Mouse (Mus musculus): ENCODE data around the gene Tiam2. TPM values are rescaled to one million over a fixed set of nuclear protein-coding genes. Genes with fewer than 3 reads are reported as not detected.
"Not testable (repeated sequence)": the region's sequence is repeated elsewhere in the genome, so short reads cannot be mapped to it uniquely, and the experiment has no call there.

Tiam2 gene
- polyA plus RNA-seq, 1 experiment, result 0.58 TPM

DNA sequence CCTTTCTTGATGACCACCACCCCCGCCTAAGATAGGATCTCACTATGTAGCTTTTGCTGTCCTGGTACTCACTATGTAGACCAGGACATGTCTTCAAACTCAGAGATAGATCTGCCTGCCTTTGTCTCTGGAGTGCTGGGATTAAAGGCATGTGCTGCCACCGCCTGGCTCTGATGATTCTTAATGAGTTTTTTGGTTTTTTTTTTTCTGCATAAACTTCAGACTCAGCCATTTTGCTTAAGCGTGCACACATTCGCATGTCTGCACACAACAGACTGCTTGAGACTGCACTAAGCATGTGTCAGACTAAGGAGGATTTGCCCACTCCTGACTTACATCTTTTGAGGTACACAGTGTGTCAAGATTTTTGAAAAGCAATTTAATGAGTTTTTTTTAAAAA lies 24.0 kb downstream of the Tiam2 start:
- H3K36me3 ChIP-seq (ENCODE audit: control insufficient read depth, insufficient read depth, low read length), result no peaks in the 10 kb centered on the region
- no peaks in the 10 kb centered on the region for H3K4me1 ChIP-seq (ENCODE audit: control insufficient read depth, insufficient read depth, insufficient read length)
- DNase-seq (ENCODE audit: low read depth in 1 of 2, low spot score in 2 of 2), result no peak
- no peak overlapping the region for H3K4me3 ChIP-seq (ENCODE audit: extremely low read depth, insufficient read depth, insufficient read length)
- TF ChIP-seq CTCF (IDR thresholded peaks at IDR 0.05; ENCODE audit: extremely low read depth, insufficient read depth, insufficient read length, insufficient replicate concordance) (no peak), POLR2A (IDR thresholded peaks at IDR 0.05; ENCODE audit: low read depth, low read length) (no peak)
- no peak overlapping the region for H3K27ac ChIP-seq (ENCODE audit: insufficient read depth, low read length)
- H3K27me3 ChIP-seq (ENCODE audit: control insufficient read depth, insufficient read depth, low read length), result no peaks in the 10 kb centered on the region
- WGBS, result 86% methylated on average over 4 of the region's 4 CpGs

GRCm38 (mm10) chr17:3351668-3352067 lies 25.3 kb downstream of the Tiam2 start:
- DNase-seq (ENCODE audit: low read depth in 1 of 2, low spot score in 2 of 2), result no peak
- no peaks in the 10 kb centered on the region for H3K4me1 ChIP-seq (ENCODE audit: control insufficient read depth, insufficient read depth, insufficient read length)
- no peak overlapping the region for H3K4me3 ChIP-seq (ENCODE audit: extremely low read depth, insufficient read depth, insufficient read length)
- TF ChIP-seq CTCF (IDR thresholded peaks at IDR 0.05; ENCODE audit: extremely low read depth, insufficient read depth, insufficient read length, insufficient replicate concordance) (no peak), POLR2A (IDR thresholded peaks at IDR 0.05; ENCODE audit: low read depth, low read length) (no peak)
- no peak overlapping the region for H3K27ac ChIP-seq (ENCODE audit: insufficient read depth, low read length)
- H3K36me3 ChIP-seq (ENCODE audit: control insufficient read depth, insufficient read depth, low read length), result no peaks in the 10 kb centered on the region
- WGBS, result 81% methylated on average over 4 of the region's 4 CpGs
- H3K27me3 ChIP-seq (ENCODE audit: control insufficient read depth, insufficient read depth, low read length), result no peaks in the 10 kb centered on the region

DNA sequence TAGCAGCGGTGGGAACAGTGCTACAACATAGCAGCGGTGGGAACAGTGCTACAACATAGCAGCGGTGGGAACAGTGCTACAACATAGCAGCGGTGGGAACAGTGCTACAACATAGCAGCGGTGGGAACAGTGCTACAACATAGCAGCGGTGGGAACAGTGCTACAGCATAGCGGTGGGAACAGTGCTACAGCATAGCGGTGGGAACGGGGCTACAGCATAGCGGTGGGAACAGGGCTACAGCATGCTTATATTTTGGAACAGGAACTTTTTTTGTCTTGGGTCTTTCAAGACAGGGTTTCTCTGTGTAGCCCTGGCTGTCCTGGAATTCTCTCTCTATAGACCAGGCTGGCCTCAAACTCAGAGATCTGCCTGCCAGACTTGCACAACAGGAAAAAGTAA lies 26.8 kb downstream of the Tiam2 start:
- not testable (repeated sequence) for H3K36me3 ChIP-seq (ENCODE audit: control insufficient read depth, insufficient read depth, low read length); H3K27ac ChIP-seq (ENCODE audit: insufficient read depth, low read length); H3K27me3 ChIP-seq (ENCODE audit: control insufficient read depth, insufficient read depth, low read length); H3K4me3 ChIP-seq (ENCODE audit: extremely low read depth, insufficient read depth, insufficient read length); H3K4me1 ChIP-seq (ENCODE audit: control insufficient read depth, insufficient read depth, insufficient read length); DNase-seq (ENCODE audit: low read depth in 1 of 2, low spot score in 2 of 2)
- 98% methylated on average over 10 of the region's 10 CpGs for WGBS

DNA sequence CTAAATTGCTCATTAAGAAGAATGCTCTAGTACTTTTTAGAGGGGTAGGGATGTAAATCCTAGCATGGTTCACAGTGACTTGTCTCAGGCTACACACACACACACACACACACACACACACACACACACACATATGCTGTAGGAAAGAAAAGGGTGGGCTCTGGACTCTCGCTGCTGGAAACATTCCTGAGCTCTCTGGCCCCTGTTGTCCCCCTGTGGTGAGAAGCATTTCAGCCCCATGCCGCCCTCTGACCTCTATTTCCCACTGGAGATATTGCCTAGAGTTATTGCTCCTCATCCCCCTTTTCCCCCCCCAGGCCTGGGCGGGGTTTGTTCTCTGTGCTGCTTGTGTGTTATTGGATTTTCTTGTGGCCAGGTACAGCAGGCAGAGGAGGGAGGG lies 28.5 kb downstream of the Tiam2 start:
- 78% methylated on average over 3 of the region's 3 CpGs for WGBS
- DNase-seq (ENCODE audit: low read depth in 1 of 2, low spot score in 2 of 2), result no peak
- Histone ChIP-seq H3K27ac (ENCODE audit: insufficient read depth, low read length) (no peak overlapping the region), H3K4me1 (ENCODE audit: control insufficient read depth, insufficient read depth, insufficient read length) (no peaks in the 10 kb centered on the region), H3K4me3 (ENCODE audit: extremely low read depth, insufficient read depth, insufficient read length) (no peak overlapping the region), H3K36me3 (ENCODE audit: control insufficient read depth, insufficient read depth, low read length) (no peaks in the 10 kb centered on the region), H3K27me3 (ENCODE audit: control insufficient read depth, insufficient read depth, low read length) (no peaks in the 10 kb centered on the region)
- TF ChIP-seq CTCF (IDR thresholded peaks at IDR 0.05; ENCODE audit: extremely low read depth, insufficient read depth, insufficient read length, insufficient replicate concordance), result no peak
- no peak for TF ChIP-seq POLR2A (IDR thresholded peaks at IDR 0.05; ENCODE audit: low read depth, low read length)

DNA sequence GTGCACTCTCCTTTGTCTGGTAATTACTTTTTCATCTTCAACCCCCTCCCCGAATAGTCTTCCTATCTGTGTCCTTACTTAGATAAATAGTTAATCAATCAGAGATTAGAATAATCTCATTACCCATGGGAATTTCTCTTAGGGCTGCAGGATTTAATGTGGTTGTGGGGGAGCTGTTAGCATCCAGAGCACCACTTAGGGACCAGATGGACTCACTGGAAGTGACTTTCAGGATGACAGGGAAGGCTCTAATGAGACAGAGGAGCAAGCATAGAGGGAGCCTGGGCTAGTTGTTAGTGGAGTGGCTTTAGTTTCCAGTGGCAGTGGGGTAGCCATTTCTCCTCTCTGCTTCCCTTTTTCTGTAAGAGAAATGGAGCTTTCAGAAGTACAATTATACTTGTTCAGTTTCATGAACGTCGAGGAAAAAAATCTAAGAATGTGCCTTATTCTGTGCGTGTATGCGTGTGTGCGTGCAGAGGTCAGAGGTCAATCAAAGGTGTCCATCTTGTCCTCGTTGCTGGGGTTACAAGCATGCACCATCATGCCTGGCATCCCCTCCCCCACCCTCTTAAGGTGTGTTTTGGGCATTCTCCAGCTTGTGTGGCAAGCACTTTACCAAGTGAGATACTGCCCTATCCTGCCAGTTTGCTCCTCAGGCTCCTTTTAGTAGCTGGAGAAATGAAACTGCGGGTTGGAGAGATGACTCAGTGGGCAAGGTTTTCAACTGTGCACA lies 30.4 kb downstream of the Tiam2 start:
- H3K27me3 ChIP-seq (ENCODE audit: control insufficient read depth, insufficient read depth, low read length), result no peaks in the 10 kb centered on the region
- no peak overlapping the region for H3K4me3 ChIP-seq (ENCODE audit: extremely low read depth, insufficient read depth, insufficient read length)
- no peaks in the 10 kb centered on the region for H3K4me1 ChIP-seq (ENCODE audit: control insufficient read depth, insufficient read depth, insufficient read length)
- no peak for DNase-seq (ENCODE audit: low read depth in 1 of 2, low spot score in 2 of 2)
- 84% methylated on average over 8 of the region's 8 CpGs for WGBS
- H3K27ac ChIP-seq (ENCODE audit: insufficient read depth, low read length), result no peak overlapping the region
- no peaks in the 10 kb centered on the region for H3K36me3 ChIP-seq (ENCODE audit: control insufficient read depth, insufficient read depth, low read length)
- TF ChIP-seq POLR2A (IDR thresholded peaks at IDR 0.05; ENCODE audit: low read depth, low read length) (no peak), CTCF (IDR thresholded peaks at IDR 0.05; ENCODE audit: extremely low read depth, insufficient read depth, insufficient read length, insufficient replicate concordance) (no peak)

GRCm38 (mm10) chr17:3360236-3360635 lies 33.9 kb downstream of the Tiam2 start:
- 31% methylated on average over 1 of the region's 1 CpGs for WGBS
- no peak for TF ChIP-seq POLR2A (IDR thresholded peaks at IDR 0.05; ENCODE audit: low read depth, low read length)
- TF ChIP-seq CTCF (IDR thresholded peaks at IDR 0.05; ENCODE audit: extremely low read depth, insufficient read depth, insufficient read length, insufficient replicate concordance), result no peak
- no peak for DNase-seq (ENCODE audit: low read depth in 1 of 2, low spot score in 2 of 2)

DNA sequence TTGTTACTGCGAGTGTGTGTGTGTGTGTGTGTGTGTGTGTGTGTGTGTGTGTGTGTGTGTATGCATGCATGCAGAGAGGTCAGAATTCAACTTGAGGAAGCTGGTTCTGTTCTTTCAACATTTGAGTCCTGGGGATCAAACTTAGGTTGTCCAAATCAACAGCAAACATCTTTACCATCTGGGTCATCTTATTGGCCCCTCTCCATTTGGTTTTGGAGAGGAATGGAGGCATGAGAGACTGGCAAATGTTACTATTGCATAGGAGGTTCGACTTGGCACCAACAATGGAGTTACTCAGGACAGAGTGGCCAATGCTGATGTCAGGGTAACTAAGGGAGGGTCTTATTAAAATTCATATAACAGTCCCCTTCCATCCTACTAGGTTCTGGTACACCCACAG lies 35.4 kb downstream of the Tiam2 start:
- DNase-seq (ENCODE audit: low read depth in 1 of 2, low spot score in 2 of 2), result no peak
- no peaks in the 10 kb centered on the region for H3K27me3 ChIP-seq (ENCODE audit: control insufficient read depth, insufficient read depth, low read length)

More at GRCm38 (mm10) chr17:3360236-3360635, 33.9 kb downstream of the Tiam2 start:
- no peak overlapping the region for H3K4me3 ChIP-seq (ENCODE audit: extremely low read depth, insufficient read depth, insufficient read length)
- no peak overlapping the region for H3K27ac ChIP-seq (ENCODE audit: insufficient read depth, low read length)
- no peaks in the 10 kb centered on the region for H3K36me3 ChIP-seq (ENCODE audit: control insufficient read depth, insufficient read depth, low read length)
- H3K27me3 ChIP-seq (ENCODE audit: control insufficient read depth, insufficient read depth, low read length), result no peaks in the 10 kb centered on the region
- H3K4me1 ChIP-seq (ENCODE audit: control insufficient read depth, insufficient read depth, insufficient read length), result no peaks in the 10 kb centered on the region

More for the DNA sequence above, 35.4 kb downstream of the Tiam2 start:
- WGBS, result 73% methylated on average over 2 of the region's 2 CpGs
- TF ChIP-seq POLR2A (IDR thresholded peaks at IDR 0.05; ENCODE audit: low read depth, low read length), result no peak
- no peak for TF ChIP-seq CTCF (IDR thresholded peaks at IDR 0.05; ENCODE audit: extremely low read depth, insufficient read depth, insufficient read length, insufficient replicate concordance)
- Histone ChIP-seq H3K27ac (ENCODE audit: insufficient read depth, low read length) (no peak overlapping the region), H3K4me3 (ENCODE audit: extremely low read depth, insufficient read depth, insufficient read length) (no peak overlapping the region), H3K36me3 (ENCODE audit: control insufficient read depth, insufficient read depth, low read length) (no peaks in the 10 kb centered on the region), H3K4me1 (ENCODE audit: control insufficient read depth, insufficient read depth, insufficient read length) (no peaks in the 10 kb centered on the region)
